Mouse (Mus musculus) limb, embryonic 11.5 days (tissue): ENCODE measurements around the gene Fgfr2. TPM values are rescaled to one million over a fixed set of nuclear protein-coding genes. Genes with fewer than 3 reads are reported as not detected.
A peak's percentile ranks its signal among the peaks of the same experiment; 100 is the strongest.
"Not testable (repeated sequence)": the region's sequence is repeated elsewhere in the genome, so short reads cannot be mapped to it uniquely, and the experiment has no call there.

Experiments
- ATAC-seq: fragments of 200-750 bp; cut with Nextera tagmentation; 2 replicates; pipeline ENCODE4 v1.8.0; 2017; ENCODE audit warnings: low read depth; ENCODE audit not compliant: insufficient number of reproducible peaks, low FRiP score, low TSS enrichment
- DNase-seq: peaks from one replicate; pipeline ENCODE4 v3.0.0-alpha.2; 2015; ENCODE audit warnings: low spot score
- H3K27ac ChIP-seq: fragments of 300-500 bp; sonication (generic); replicated peaks from 2 replicates; pipeline ENCODE4 v1.5.1; 2014; ENCODE audit warnings: low read depth, mild to moderate bottlenecking, low read length
- H3K27me3 ChIP-seq: fragments of 300-500 bp; sonication (generic); 2 replicates; pipeline ENCODE4 v1.6.1; 2014; ENCODE audit warnings: mild to moderate bottlenecking, low read length, mixed read lengths; ENCODE audit not compliant: control insufficient read depth, insufficient read depth
- H3K36me3 ChIP-seq: fragments of 300-500 bp; sonication (generic); 2 replicates; pipeline ENCODE4 v1.6.1; 2014; ENCODE audit warnings: mild to moderate bottlenecking, low read length, moderate library complexity, mixed read lengths; ENCODE audit not compliant: control insufficient read depth, insufficient read depth
- H3K4me1 ChIP-seq: fragments of 300-500 bp; sonication (generic); 2 replicates; pipeline ENCODE4 v1.6.1; 2014; ENCODE audit warnings: low read length, mixed read lengths; ENCODE audit not compliant: control insufficient read depth, insufficient read depth
- H3K4me2 ChIP-seq: fragments of 300-500 bp; sonication (generic); 2 replicates; pipeline ENCODE4 v1.6.1; 2014; ENCODE audit warnings: low read depth, mild to moderate bottlenecking, moderate library complexity; ENCODE audit not compliant: severe bottlenecking
- H3K4me3 ChIP-seq: fragments of 300-500 bp; sonication (generic); 2 replicates; pipeline ENCODE4 v1.5.1; 2014; ENCODE audit warnings: low read depth, low read length
- H3K9ac ChIP-seq: fragments of 300-500 bp; sonication (generic); 2 replicates; pipeline ENCODE4 v1.6.1; 2014; ENCODE audit warnings: mild to moderate bottlenecking, low read length
- H3K9me3 ChIP-seq: fragments of 300-500 bp; sonication (generic); 2 replicates; pipeline ENCODE4 v1.6.1; 2016; ENCODE audit warnings: low read length; ENCODE audit not compliant: control insufficient read depth
- WGBS: fragments of 180-500 bp; shearing (Covaris S2); extraction: QIAGEN DNeasy Blood & Tissue Kit; methylation state at CpG from one replicate; pipeline ENCODE4 v1.1.7; 2014; 5-methylcytosine and 5-hydroxymethylcytosine counted together
- polyA plus RNA-seq: library from polyadenylated mRNA; unstranded; fragments of >200 nt; fragmentation: Nextera tagmentation; extraction: Ambion mirVana; gene quantifications from 2 replicates; pipeline ENCODE4 v1.2.1, GENCODE M21; 2014

The Fgfr2 gene
- polyA plus RNA-seq, 1 experiment from 2014 or later, result 60.1 TPM

DNA sequence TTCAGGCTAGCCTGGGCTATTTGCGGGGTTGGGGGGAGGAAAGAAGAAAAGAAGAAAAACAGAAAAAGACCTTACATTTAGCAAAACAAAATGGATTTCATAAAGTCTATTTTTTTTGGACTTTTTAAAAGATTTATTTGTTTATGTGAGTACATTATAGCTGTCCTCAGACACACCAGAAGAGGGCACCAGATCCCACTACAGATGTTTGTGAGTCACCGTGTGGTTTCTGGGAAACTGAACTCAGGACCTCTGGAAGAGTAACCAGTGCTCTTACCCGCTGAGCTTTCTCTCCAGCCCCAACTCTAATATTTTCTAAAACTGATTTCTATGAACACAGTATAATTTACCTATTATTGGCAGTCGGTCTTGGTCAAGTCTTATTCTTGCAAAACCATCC lies 2588.0 kb downstream of the Fgfr2 start:
- H3K27me3 ChIP-seq, result no peaks in the 10 kb centered on the region
- no peak overlapping the region for H3K4me2 ChIP-seq
- H3K9me3 ChIP-seq, result no peaks in the 10 kb centered on the region
- DNase-seq (no peak), ATAC-seq (no peak)
- no peak overlapping the region for H3K27ac ChIP-seq
- peaks cover 19% of the 10 kb centered on the region for H3K36me3 ChIP-seq
- no peak overlapping the region for H3K9ac ChIP-seq
- no peaks in the 10 kb centered on the region for H3K4me1 ChIP-seq
- H3K4me3 ChIP-seq, result no peak overlapping the region
- 94% methylated on average over 4 of the region's 4 CpGs for WGBS

DNA sequence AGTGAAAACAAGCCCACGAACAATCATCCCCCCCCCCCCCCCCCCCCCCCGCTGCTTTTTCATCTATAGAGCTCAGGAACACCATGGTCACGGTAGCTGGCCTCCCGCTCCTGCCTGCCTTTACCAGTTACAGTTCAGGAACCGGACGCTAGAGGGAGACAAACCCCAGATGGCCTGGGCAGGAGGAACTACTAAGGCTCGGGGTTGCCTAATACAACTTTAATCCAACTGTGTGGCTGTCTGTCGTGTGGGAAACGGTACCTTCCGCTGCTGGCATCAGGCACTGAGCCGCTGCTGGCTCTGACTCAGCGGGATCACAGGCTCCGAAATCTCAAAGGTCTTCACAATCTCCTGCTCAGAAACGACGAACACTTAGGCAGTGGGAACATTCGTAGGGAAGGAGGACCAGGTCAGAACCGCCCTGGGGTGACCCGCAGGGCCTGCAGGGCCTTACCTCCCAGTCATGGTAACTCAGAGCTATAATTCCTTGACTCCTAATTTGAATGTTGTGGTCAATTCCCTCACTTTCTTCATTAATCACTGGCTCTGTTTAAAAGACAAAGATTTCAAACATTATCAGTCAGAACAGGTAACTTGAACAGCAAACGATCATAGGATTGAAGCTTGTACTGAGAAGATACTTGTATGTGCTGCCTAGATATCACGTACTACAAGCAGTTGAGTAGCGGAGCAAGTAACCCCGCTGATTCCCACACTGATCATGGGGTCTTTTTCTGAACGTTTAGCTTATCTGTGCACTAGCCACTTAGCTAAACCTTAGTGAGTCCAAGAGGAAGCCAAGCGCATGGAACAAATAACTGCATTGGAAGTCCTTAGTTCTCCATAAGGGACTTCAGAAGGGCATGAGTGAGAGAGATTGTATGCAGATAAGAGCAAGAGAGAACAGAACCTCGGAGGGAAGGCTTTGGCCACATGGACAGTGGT lies 2589.6 kb downstream of the Fgfr2 start:
- Histone ChIP-seq H3K9ac (no peak overlapping the region), H3K4me1 (no peaks in the 10 kb centered on the region), H3K27me3 (no peaks in the 10 kb centered on the region), H3K27ac (no peak overlapping the region), H3K9me3 (no peaks in the 10 kb centered on the region), H3K4me2 (no peak overlapping the region), H3K36me3 (peaks cover 16% of the 10 kb centered on the region), H3K4me3 (no peak overlapping the region)
- 56% methylated on average over 24 of the region's 25 CpGs for WGBS
- peak; percentile 94 for DNase-seq
- ATAC-seq, result peak; percentile 39; the same call in 1 of the 2 replicates

DNA sequence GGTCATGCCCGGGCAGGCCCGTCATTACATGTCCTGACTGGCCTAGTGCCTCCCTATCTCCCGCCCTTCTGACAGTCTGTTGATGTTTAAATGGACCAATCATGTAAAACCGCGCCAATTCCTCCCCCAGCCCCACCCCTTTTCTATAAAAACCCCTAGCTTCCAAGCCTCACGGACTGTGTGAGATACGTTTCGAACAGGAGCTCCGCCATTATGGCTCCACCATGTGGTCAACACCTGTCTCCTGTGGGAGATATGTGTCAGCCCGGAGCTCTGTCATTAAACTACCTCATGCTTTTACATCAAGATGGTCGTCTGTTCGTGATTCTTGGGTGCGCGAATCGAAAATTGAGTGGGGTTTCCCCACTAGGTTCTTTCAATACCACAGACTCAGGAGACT lies 2592.0 kb downstream of the Fgfr2 start:
- H3K27me3 ChIP-seq, H3K4me1 ChIP-seq, H3K9ac ChIP-seq, H3K9me3 ChIP-seq, ATAC-seq, H3K27ac ChIP-seq, H3K4me3 ChIP-seq, H3K4me2 ChIP-seq, DNase-seq: not testable (repeated sequence)
- WGBS, result 95% methylated on average over 14 of the region's 15 CpGs
- peaks cover 10% of the 10 kb centered on the region for H3K36me3 ChIP-seq

DNA sequence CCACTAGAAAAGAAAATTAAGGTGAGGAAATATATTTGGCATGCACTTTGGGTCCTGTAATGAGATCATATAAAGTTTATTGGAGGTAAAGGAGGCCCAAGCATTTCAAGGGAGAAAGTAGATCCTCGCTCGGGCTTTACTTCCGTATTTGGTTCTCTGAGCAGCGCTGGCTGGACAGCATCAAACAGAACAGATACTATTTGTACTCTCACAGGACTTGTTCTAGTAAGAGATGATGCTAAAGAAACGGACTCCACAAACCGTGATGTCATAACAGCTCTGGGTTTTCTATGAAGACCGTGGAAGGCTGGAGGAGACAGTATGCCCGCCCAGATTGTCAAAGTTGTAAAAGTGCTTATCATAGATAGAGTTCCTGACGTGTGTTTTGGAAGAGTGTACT lies 2595.8 kb downstream of the Fgfr2 start:
- no peak overlapping the region for H3K4me2 ChIP-seq
- 83% methylated on average over 9 of the region's 9 CpGs for WGBS
- ATAC-seq (no peak), DNase-seq (no peak)
- H3K9ac ChIP-seq, result no peak overlapping the region
- H3K4me1 ChIP-seq, result no peaks in the 10 kb centered on the region
- H3K27me3 ChIP-seq, result no peaks in the 10 kb centered on the region
- no peak overlapping the region for H3K27ac ChIP-seq
- no peaks in the 10 kb centered on the region for H3K9me3 ChIP-seq
- no peak overlapping the region for H3K4me3 ChIP-seq
- H3K36me3 ChIP-seq, result peaks cover 6% of the 10 kb centered on the region

DNA sequence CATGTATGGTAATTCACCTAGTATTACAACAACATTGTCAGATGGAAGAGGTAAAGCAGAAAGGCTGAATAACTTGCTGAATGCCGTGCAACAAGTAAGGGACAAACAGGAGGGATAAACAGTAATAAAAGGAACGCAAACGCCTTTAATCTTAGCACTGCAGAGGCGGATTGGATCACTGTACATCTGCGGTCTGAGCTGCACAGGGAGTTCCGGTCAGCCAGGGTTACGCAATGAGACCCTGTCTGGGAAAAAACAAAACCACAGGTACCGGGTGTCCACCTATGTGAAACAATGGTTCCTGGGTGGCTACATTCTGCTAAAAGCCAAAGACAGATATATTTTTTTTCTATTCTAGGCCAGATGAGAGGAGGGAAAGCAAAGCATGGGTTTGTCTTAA lies 2599.7 kb downstream of the Fgfr2 start:
- H3K36me3 ChIP-seq, result no peaks in the 10 kb centered on the region
- no peak overlapping the region for H3K4me2 ChIP-seq
- DNase-seq, result no peak
- no peak overlapping the region for H3K27ac ChIP-seq
- H3K4me3 ChIP-seq, result no peak overlapping the region
- 93% methylated on average over 8 of the region's 8 CpGs for WGBS
- no peak for ATAC-seq
- H3K4me1 ChIP-seq, result peaks cover 2% of the 10 kb centered on the region; the same call in 1 of the 2 replicates
- no peaks in the 10 kb centered on the region for H3K9me3 ChIP-seq
- H3K9ac ChIP-seq, result no peak overlapping the region
- no peaks in the 10 kb centered on the region for H3K27me3 ChIP-seq

DNA sequence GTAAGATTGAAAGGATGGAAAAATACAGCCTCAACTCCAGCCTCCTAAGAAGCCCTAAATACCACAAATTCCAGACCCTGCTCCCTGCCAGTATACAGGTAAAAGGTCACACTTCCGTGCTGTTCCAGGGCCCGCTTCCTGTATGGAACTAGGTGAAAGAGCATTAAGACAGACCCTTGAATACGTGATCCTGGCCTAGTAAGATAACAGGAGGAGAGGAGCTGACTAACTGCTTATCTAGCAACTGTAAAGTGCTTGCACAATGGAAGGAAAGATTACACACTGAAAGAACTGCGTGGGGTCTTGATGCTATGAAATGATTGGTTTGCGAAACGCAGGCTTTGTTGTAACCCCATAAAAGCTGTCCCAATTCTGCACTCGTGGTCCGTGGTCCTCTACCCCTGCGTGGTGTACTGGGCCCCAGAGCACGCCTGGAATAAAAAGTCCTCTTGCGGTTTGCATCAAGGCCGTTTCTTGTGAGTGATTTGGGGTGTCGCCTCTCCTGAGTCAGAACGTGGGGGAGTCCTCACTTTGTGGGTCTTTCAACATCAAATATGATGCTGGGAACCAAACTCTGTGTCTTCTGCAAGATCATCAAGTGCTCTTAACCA lies 2602.2 kb downstream of the Fgfr2 start:
- no peaks in the 10 kb centered on the region for H3K36me3 ChIP-seq
- H3K27ac ChIP-seq, result no peak overlapping the region
- peaks cover 5% of the 10 kb centered on the region; the same call in 1 of the 2 replicates for H3K4me1 ChIP-seq
- ATAC-seq (no peak), DNase-seq (no peak)
- H3K9me3 ChIP-seq, result no peaks in the 10 kb centered on the region
- no peak overlapping the region for H3K4me3 ChIP-seq
- H3K27me3 ChIP-seq, result no peaks in the 10 kb centered on the region
- WGBS, result 88% methylated on average over 14 of the region's 14 CpGs
- H3K4me2 ChIP-seq, result no peak overlapping the region
- H3K9ac ChIP-seq, result no peak overlapping the region

DNA sequence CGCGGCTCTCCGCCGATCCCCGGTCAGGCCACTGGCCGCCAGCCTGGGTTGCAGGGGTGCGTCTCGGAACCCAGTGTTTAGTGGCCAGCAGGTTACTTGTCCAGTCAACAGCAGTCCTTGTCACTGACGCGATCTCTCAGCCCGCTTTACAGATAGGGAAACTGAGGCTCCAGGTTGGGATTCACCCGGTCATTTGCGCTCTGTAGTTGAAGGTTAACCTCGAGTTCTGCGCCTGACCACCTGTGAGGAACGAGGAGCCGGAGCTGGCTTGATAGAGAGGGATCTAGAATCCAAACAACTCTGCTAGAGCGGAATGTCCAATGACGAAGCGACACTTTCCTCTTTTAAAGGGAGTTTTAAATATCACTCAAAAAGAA lies 2603.1 kb downstream of the Fgfr2 start, which contains the start of gene Ate1:
Gene Ate1 (minus strand): TSS at position 321 of the 377 bp plus-strand sequence.
- Histone ChIP-seq H3K36me3 (no peaks in the 10 kb centered on the region), H3K4me3 (peak within 1 kb of the TSS; percentile 90), H3K9me3 (no peaks in the 10 kb centered on the region), H3K27me3 (no peaks in the 10 kb centered on the region), H3K4me1 (peaks cover 5% of the 10 kb centered on the region; the same call in 1 of the 2 replicates), H3K4me2 (peak within 1 kb of the TSS; percentile 65), H3K27ac (peak within 1 kb of the TSS; percentile 97), H3K9ac (peak within 1 kb of the TSS; percentile 95)
- DNase-seq (no peak), ATAC-seq (no peak)
- 24% methylated on average over 20 of the region's 20 CpGs for WGBS

DNA sequence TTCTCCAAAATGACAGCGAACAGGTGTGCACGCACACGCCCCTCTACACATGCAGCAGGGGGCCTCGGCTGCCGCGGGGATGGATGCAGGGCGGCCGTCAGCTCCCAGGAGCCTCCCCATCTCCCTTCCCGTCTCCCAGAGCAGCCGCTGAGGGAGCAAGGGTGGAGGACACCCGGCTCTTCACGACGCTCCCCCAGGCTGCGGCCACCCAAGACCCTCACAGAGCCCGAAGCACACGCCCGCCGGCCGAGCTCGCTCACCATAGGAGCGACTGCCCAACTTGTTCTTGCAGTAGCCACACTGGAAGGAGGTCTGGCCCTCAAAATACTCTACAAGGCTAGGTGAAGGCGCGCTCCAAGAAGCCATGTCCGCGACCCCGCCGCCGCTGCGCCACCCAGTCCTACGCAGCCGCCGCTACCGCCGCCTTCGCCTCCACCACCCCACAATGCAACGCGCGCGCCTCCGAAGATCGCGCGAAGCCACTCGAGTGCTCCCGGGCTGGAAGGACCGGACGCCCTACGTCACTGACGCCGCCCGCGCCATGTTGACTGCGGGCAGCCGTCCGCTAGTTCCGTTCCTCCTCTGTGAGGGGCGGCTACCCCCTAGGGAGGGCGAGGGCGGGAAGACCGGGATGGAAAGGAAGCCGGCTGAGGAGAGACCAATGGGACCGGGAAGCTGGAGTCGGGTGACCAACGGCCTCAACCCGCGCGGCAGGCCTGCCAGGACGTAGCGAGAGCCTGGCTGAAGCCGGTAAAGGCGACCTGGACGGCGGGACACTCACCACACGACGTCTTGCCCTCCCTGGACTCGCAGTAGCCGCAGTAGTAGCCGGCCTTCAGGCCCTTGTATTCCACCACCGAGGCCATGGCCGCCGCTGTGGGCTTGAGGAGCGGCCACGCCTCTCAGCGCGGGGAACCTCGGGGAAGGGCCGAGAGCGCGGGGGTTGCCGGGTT lies 2603.8 kb downstream of the Fgfr2 start:
- Histone ChIP-seq H3K27me3 (no peaks in the 10 kb centered on the region), H3K4me1 (peaks cover 5% of the 10 kb centered on the region; the same call in 1 of the 2 replicates), H3K9ac (peak overlapping the region; percentile 95), H3K9me3 (no peaks in the 10 kb centered on the region), H3K4me3 (peak overlapping the region; percentile 90), H3K36me3 (no peaks in the 10 kb centered on the region), H3K4me2 (peak overlapping the region; percentile 65), H3K27ac (peak overlapping the region; percentile 97)
- ATAC-seq (peak; percentile 94), DNase-seq (peak; percentile 98)
- WGBS, result under 1% methylated on average over 90 of the region's 90 CpGs
